Mouse (Mus musculus) hindbrain, embryonic 16.5 days (tissue): ENCODE results near the gene Ciapin1. TPM values are rescaled to one million over a fixed set of nuclear protein-coding genes. Genes with fewer than 3 reads are reported as not detected.
"Not testable (repeated sequence)": the region's sequence is repeated elsewhere in the genome, so short reads cannot be mapped to it uniquely, and the experiment has no call there.

ENCODE experiments used
- ATAC-seq: fragments of 200-750 bp; cut with Nextera tagmentation; 2 replicates; pipeline ENCODE4 v1.8.0; 2017; ENCODE audit warnings: moderate TSS enrichment, moderate library complexity
- H3K27ac ChIP-seq: fragments of 300-500 bp; sonication (generic); 2 replicates; pipeline ENCODE4 v1.5.1; 2014; ENCODE audit warnings: low read depth, mild to moderate bottlenecking, control low read depth, low read length, moderate library complexity
- H3K27me3 ChIP-seq: fragments of 300-500 bp; sonication (generic); replicated peaks from 2 replicates; pipeline ENCODE4 v1.6.1; 2014; ENCODE audit warnings: low read length; ENCODE audit not compliant: control insufficient read depth, insufficient read depth
- H3K36me3 ChIP-seq: fragments of 300-500 bp; sonication (generic); 2 replicates; pipeline ENCODE4 v1.6.1; 2014; ENCODE audit warnings: mild to moderate bottlenecking, low read length, moderate library complexity, mixed read lengths; ENCODE audit not compliant: control insufficient read depth, insufficient read depth
- H3K4me1 ChIP-seq: fragments of 300-500 bp; sonication (generic); 2 replicates; pipeline ENCODE4 v1.6.1; 2014; ENCODE audit warnings: low read depth, low read length; ENCODE audit not compliant: control insufficient read depth, insufficient read depth
- H3K4me2 ChIP-seq: fragments of 300-500 bp; sonication (generic); 2 replicates; pipeline ENCODE4 v1.6.1; 2014; ENCODE audit warnings: mild to moderate bottlenecking, low read length, control low read depth, moderate library complexity
- H3K4me3 ChIP-seq: fragments of 300-500 bp; sonication (generic); 2 replicates; pipeline ENCODE4 v1.5.1; 2014; ENCODE audit warnings: mild to moderate bottlenecking, low read length, control low read depth, moderate library complexity
- H3K9ac ChIP-seq: fragments of 300-500 bp; sonication (generic); 2 replicates; pipeline ENCODE4 v1.6.1; 2014; ENCODE audit warnings: low read depth, mild to moderate bottlenecking, control low read depth, low read length, moderate library complexity
- H3K9me3 ChIP-seq: fragments of 300-500 bp; sonication (generic); 2 replicates; pipeline ENCODE4 v1.6.1; 2014; ENCODE audit warnings: mild to moderate bottlenecking, low read length, moderate library complexity; ENCODE audit not compliant: control insufficient read depth
- WGBS: fragments of 180-500 bp; shearing (Covaris S2); extraction: QIAGEN DNeasy Blood & Tissue Kit; methylation state at CpG from one replicate; pipeline ENCODE4 v1.1.7; 2014; 5-methylcytosine and 5-hydroxymethylcytosine counted together
- polyA plus RNA-seq: library from polyadenylated mRNA; unstranded; fragments of >200 nt; fragmentation: Nextera tagmentation; extraction: Ambion mirVana; gene quantifications from 2 replicates; pipeline ENCODE4 v1.2.1, GENCODE M21; 2015

The Ciapin1 gene
- polyA plus RNA-seq, 1 experiment from 2014 or later = 191 TPM

DNA sequence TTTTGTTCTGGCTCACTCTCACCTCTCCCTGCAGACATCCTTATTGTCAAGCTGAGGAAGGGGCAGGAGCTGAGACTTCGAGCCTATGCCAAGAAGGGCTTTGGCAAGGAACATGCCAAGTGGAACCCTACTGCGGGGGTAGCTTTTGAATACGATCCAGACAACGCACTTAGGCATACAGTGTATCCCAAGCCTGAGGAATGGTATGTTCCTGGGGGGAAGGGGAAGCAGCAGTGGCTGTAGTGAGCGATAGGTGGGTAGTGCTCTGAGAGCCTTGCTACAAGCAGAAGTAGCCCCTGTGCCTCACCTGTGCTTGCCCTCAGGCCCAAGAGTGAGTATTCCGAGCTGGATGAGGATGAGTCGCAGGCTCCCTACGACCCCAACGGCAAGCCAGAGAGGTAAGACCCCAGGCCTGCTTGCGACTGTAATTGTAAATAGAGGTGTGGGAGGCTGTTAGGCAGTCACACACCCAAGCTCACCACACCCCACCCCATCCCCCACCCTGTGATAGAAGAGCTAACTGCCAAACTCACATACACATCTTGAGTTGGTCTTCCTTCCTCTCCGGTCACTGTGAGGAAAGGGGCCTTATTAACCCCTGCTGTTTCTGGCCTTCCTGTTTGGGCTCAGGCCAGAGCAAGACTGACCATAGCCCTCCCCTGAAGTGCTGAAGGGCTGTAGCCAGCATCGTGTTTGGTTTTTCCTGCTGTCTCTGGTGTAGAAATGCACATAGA is 24.5 kb upstream of the Ciapin1 start:
- no peaks in the 10 kb centered on the region for H3K27me3 ChIP-seq
- H3K4me1 ChIP-seq = peaks cover 16% of the 10 kb centered on the region
- 88% methylated on average over 12 of the region's 12 CpGs for WGBS
- no peak overlapping the region for H3K9ac ChIP-seq
- ATAC-seq = no peak
- H3K9me3 ChIP-seq = no peaks in the 10 kb centered on the region
- H3K36me3 ChIP-seq = peaks cover 45% of the 10 kb centered on the region
- no peak overlapping the region for H3K27ac ChIP-seq
- no peak overlapping the region for H3K4me2 ChIP-seq
- H3K4me3 ChIP-seq = no peak overlapping the region

DNA sequence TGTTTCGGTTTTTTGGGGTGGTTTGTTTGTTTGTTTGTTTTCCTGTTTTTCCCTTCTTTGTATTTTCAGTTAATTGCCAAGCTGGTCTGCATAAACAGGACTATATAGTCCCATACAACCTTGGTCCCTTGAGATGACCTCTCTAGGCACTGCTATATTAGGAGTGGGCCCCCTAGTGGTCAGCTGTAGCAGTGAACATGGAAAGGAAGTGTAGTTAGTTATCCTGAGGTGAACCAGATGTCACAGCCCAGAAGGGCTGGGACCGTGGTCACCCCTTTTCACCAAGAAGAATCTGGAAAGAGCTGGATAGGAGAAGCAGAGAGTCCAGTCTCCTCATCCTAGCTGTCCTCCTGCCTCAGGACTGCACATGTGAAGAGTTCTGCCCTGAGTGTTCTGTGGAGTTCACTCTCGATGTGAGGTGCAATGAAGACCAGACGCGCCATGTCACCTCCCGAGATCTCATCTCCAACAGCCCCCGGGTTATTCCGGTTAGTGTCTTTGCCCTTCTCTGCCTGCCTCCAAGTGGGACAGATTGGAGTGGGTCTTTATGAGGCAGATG is 23.3 kb upstream of the Ciapin1 start:
- Histone ChIP-seq H3K36me3 (peaks cover 37% of the 10 kb centered on the region), H3K4me2 (no peak overlapping the region), H3K27ac (no peak overlapping the region), H3K9ac (no peak overlapping the region), H3K4me3 (no peak overlapping the region), H3K4me1 (peaks cover 16% of the 10 kb centered on the region), H3K9me3 (no peaks in the 10 kb centered on the region), H3K27me3 (no peaks in the 10 kb centered on the region)
- 75% methylated on average over 8 of the region's 8 CpGs for WGBS
- ATAC-seq = no peak

DNA sequence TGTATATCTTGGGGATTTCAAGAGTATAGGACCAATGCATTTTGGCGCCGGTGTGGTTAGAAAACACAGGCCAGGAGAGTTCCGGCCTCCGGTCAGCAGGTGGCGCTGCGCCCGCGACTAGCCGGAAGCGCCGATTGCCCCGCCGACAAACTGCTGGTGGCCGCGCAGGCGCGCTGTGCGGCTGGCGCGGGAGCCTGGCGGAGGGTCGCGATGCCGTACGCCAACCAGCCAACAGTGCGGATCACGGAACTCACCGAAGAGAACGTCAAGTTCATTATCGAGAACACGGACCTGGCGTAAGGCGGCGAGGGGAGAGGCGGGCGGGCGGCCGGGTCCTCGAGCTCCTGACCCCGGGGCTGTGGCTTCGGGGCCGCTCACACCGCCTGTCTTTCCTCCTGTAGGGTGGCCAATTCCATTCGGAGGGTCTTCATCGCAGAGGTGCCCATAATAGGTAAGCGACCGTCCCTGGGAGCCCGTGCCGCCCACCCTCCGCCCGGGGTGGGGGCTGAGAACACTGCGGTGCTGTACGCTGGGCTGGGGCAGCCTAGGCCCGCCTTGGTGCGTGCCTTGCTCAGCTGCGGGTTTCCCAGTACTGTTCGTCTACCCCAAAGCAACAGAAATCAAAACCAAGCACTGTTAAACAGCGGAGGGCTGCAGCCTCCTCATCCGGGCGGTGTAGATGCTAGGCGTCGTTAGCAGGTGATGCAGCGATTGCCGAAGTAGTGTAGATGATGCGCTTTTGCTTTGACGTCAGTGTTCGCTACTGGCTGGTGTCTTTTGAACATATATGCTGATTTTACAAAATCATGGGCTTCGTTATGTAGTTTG is 19.4 kb upstream of the Ciapin1 start, which contains the start of gene Polr2c:
Gene Polr2c (plus strand): TSS at position 105 of the 828 bp plus-strand sequence.
- H3K4me2 ChIP-seq = peak within 1 kb of the TSS; percentile 80
- no peaks in the 10 kb centered on the region for H3K27me3 ChIP-seq
- peaks cover 22% of the 10 kb centered on the region for H3K36me3 ChIP-seq
- peak within 1 kb of the TSS; percentile 91 for H3K9ac ChIP-seq
- peak within 1 kb of the TSS; percentile 95 for H3K4me3 ChIP-seq
- WGBS = under 1% methylated on average over 68 of the region's 68 CpGs
- H3K27ac ChIP-seq = peak within 1 kb of the TSS; percentile 83
- ATAC-seq = peak; percentile 84
- peaks cover 16% of the 10 kb centered on the region for H3K4me1 ChIP-seq
- no peaks in the 10 kb centered on the region for H3K9me3 ChIP-seq

DNA sequence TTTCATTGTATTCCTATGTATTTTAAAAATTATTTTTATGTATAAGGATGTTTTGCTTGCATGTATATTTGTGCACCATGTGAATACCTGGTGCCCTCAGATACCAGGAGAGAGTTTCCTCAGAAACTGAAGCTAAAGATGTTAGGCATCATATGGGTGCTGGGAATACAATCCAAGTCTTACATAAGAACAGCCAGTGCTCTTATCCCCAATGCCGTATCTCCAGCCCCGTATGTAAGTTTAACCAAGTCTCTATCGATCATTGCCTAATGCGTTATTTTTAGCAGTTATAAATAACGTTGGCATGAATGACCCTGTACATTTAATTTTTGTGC is 18.8 kb upstream of the Ciapin1 start:
- Histone ChIP-seq H3K36me3 (peaks cover 22% of the 10 kb centered on the region), H3K9ac (no peak overlapping the region), H3K4me3 (no peak overlapping the region; the same call in 1 of the 2 replicates), H3K27ac (no peak overlapping the region), H3K27me3 (no peaks in the 10 kb centered on the region), H3K9me3 (no peaks in the 10 kb centered on the region), H3K4me1 (peaks cover 16% of the 10 kb centered on the region), H3K4me2 (peak overlapping the region; percentile 31)
- 30% methylated on average over 5 of the region's 5 CpGs for WGBS
- no peak for ATAC-seq

DNA sequence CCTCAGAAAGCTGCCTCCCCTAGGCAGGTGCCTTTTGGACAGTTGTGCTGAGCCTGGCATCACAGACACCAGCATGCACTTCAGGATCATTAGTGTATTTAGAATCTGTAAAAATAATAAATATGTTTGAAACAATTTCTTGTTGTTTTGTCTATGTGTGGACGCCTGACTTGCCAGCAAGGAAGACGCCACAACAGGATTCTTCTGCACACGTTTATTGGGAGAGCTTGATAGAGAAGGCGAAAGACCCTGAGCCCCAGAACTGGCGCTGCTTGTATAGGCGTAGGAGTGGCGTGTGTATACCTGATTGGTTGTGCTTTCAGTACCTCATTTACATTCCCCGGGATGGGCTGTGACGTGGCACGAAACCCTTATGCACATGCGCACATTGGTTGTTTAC is 16.6 kb upstream of the Ciapin1 start:
- Histone ChIP-seq H3K36me3 (peaks cover 34% of the 10 kb centered on the region), H3K4me1 (peaks cover 16% of the 10 kb centered on the region)
- H3K4me2 ChIP-seq, H3K4me3 ChIP-seq, H3K9ac ChIP-seq, H3K27me3 ChIP-seq, ATAC-seq, H3K9me3 ChIP-seq, H3K27ac ChIP-seq: not testable (repeated sequence)
- WGBS = 90% methylated on average over 11 of the region's 11 CpGs

DNA sequence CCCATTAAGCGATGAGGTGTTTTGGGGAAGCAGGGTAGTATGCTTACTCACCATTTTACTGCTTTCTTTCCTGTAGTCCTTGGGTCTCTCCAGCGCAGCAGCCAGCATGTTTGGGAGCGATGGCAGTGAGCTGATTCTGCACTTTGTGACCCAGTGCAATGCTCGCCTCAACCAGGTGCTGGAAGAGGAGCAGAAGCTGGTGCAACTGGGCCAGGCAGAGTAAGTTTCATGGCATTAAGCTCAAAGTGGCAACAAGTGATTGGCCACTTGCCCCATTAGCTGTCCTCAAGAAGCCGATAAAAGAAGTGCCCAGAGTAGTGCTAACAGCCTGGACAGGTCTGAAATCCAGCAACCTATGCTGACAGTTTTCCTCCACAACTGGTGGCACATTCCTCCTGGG is 11.9 kb upstream of the Ciapin1 start:
- Histone ChIP-seq H3K27me3 (no peaks in the 10 kb centered on the region), H3K4me2 (no peak overlapping the region), H3K4me3 (no peak overlapping the region), H3K9me3 (no peaks in the 10 kb centered on the region), H3K9ac (no peak overlapping the region), H3K27ac (no peak overlapping the region), H3K36me3 (peaks cover 41% of the 10 kb centered on the region), H3K4me1 (no peaks in the 10 kb centered on the region)
- no peak for ATAC-seq
- WGBS = 94% methylated on average over 5 of the region's 5 CpGs

DNA sequence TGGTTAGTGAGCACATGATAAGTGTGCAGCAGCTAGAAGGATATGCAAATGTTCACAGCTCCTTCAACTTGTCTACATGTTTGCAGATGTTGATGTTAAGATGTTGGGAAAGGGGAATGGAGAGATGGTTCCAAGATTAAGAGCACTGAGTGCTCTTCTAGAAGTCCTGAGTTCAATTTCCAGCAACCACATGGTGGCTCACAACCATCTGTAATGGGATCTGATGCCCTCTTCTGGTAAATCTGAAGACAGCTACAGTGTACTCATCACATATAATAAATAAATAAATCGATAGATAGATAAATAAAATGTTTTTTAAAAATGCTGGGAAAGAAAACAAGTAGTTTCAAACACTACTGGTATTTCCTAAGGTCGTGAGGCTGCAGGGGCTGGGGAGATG is 3.0 kb upstream of the Ciapin1 start:
- Histone ChIP-seq H3K4me2 (no peak overlapping the region), H3K27me3 (no peaks in the 10 kb centered on the region), H3K36me3 (peaks cover 11% of the 10 kb centered on the region; the same call in 1 of the 2 replicates), H3K4me3 (no peak overlapping the region), H3K4me1 (peaks cover 15% of the 10 kb centered on the region), H3K9me3 (no peaks in the 10 kb centered on the region), H3K9ac (no peak overlapping the region), H3K27ac (no peak overlapping the region)
- WGBS = 58% methylated on average over 2 of the region's 2 CpGs
- no peak for ATAC-seq

DNA sequence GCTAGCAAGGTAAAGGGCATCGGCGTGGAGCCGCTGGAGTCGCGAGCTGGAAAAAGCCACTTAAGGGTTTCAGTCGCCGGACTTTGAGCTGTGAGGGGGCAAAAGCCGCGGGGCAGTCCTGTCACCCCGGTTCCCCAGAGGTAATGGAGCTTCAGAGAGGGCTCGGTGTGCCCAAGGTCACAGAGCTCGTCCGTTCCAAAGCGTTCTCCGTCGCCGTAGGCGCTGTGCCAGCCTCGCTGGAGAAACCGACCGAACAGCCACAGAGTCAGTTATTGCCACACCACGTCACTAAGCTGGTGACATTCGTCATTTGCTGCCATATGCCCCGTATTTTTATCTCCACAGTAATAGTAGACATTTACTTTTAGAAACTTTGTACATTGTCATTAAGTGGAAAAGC is 442 bp upstream of the Ciapin1 start:
- no peaks in the 10 kb centered on the region for H3K36me3 ChIP-seq
- H3K4me2 ChIP-seq = peak overlapping the region; percentile 74
- H3K9me3 ChIP-seq = no peaks in the 10 kb centered on the region
- no peaks in the 10 kb centered on the region for H3K27me3 ChIP-seq
- peaks cover 15% of the 10 kb centered on the region for H3K4me1 ChIP-seq
- H3K27ac ChIP-seq = peak overlapping the region; percentile 94
- ATAC-seq = peak; percentile 62
- H3K4me3 ChIP-seq = peak overlapping the region; percentile 58
- WGBS = under 1% methylated on average over 24 of the region's 24 CpGs
- peak overlapping the region; percentile 90 for H3K9ac ChIP-seq
